Mouse (Mus musculus) spleen, postnatal 14 days (tissue): ENCODE data around the gene Zp1.

Source experiments
- DNase-seq, 2 experiments: peaks; one replicate each; pipeline ENCODE4 v3.0.0; 2021 to 2022; ENCODE audit warnings: low spot score in 2 of 2

Gene Zp1

DNA sequence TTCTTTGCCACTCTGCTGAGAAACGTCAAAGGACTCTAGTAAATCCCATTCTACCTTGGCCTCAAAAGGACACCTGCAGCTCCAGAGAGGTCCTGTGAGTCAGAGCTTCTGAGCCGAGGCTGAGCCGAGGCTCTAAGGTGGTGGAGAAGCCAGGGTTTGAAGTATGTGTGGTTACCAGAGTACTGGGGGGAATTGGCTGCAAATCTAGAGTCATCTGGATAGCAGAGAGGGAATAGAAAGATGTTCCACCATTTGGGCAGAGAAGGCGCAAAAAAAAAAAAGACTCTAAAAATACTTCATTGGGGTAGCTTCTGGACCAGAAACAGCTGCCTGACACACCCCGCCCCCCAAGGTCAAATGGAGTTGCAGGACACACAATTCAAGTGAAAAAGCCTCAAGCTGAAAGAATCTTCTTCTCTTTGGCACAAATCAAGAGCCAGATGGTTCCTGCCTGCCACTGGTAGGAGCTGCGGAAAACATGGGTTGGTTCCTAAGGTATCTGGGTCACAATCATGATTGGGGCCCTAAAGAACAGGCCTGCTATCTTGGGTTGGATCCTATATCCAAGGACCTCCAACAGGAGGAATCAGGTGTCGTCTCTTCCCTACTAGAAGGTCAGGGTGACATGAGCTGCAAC lies 42.1 kb downstream of the Zp1 start:
- no peak for DNase-seq

DNA sequence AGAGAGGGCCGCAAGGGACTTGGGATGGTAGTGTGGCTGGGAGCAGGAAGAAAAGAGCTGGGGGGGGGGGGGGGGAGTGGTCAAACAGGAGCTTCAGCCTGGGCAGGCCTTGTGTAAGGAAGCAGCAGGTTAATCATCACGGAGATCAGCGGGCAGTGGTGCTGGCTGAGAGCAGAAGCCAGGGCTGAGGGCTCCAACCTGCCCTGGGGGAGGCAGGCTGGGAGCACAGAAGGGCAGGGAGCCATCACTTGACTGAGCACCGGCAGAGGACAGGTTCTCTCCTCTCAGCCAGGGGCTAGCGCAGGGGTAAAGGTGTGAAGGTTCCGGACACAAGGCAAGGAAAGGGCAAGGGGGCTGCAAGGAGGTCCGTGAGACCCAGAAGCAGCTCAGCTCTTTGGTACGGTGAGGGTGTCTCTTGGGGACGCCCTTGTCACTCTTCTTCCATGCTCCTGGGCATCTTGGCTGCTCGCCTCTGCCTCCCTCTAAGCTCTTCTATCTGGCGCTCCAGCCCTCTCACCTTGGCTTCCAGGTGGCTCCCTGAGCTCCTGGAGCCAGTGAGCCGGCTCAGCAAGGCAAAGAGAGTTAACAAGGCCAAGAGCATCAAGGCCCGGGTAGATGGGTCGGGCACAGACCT lies 49.0 kb downstream of the Zp1 start:
- no peak for DNase-seq

DNA sequence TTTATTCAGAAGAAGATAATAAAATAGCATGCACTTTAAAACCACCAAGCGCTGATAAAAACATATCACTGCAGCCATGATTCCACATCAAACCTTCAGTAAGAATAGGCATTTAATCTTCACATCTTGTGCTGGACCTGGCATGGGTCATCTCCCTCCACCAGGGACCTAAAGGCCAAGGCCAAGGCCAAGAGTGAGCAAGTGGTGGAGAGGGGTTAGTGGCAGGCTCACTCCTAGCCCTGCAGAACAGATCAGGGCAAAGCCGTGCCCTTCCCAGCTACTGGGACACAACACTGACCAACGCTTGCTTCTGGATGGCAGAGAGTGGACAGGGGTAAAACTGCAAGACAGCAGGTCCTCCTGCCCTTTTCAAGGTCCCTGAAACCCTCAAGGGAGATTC lies 49.8 kb downstream of the Zp1 start:
- DNase-seq, result no peak

DNA sequence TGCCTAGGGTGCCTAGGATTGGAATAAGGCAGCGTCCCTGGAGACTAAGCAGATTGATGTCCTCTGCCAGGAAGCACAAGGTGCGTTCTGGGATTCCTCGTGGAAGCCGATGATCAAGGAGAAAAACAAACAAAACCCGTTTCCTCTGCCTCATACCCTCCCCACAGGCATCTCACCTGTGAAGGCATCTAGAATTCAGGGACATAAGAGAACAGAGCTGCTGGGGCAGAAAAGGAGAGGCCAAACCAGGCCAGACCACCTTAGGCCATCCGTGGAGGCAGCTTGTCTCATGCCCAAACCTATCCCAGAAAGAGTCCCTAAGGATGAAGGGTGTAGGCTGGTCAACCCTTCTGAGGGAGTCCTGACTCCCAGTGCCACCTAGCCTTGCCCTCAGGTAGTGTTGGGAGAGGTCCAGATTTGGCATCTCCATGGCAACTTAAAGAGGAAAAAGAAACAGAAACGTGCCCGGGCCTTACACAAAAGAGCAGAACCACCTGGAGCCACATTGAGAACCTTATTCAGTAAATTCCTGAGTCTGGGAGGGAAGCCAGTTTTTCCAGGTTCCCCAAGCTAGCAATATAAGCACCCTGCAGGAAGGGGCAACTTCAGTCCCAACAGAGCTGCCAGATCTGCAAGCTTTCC lies 50.4 kb downstream of the Zp1 start, which contains the start of gene Tmem132a:
TSS of gene Tmem132a (minus strand) at position 55 of the 642 bp plus-strand sequence.
- DNase-seq, result no peak

DNA sequence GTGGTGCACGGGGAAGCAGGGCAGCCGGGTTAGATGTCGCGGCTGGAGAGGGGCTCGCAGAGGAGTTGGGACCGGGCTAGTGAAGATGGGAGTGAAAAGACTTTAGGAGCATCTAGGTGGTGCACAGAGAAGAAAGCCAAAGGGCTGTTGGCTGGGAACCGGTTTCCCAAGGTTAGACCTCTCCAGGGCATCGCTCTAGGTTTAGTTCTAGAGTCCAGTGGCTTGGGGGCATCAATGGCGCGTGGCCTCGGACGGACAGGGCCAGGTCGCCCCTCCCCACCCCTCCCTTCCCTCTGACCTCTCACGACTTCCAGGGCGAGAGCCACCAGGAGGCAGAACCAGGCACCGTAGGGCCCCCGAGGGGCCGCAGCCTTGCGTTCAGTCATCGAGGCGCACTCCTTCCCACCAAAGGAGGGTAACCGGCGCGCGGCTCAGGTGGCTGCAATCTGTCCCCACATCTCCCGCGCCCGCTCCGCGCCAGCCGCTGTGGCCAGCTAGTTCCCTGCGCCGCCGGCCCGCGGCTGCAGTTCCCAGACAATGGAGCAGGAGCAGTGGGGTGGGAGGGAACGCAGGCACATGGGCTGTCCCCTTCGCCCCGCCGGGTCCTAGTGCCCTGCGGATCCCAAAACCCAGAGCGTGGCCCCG lies 51.1 kb downstream of the Zp1 start:
- DNase-seq, result no peak

DNA sequence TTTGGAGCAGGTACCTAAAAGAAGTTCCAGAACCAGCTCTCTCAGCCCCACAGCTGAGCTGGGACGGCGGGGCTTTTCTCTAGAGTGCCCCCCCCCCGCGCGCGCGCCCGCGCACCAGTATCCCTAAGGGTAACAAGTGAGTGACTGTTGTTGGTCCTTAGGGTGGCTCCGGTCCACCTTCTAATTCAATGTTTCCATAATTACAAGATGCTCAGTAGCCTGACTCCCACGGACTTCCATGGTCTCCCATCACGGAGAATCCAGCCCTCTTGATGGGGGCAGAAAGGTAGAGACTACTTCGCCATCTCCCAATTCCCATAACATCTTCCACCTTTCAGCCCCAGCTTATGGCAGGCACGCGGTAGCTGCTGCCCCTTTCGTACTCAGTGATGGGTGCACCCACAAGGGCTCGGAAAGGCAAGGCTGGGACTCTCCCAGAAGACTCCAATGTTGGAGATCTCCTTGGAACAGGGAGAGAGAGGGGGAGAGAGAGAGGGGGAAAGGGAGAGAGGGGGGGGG lies 51.8 kb downstream of the Zp1 start:
- no peak for DNase-seq

DNA sequence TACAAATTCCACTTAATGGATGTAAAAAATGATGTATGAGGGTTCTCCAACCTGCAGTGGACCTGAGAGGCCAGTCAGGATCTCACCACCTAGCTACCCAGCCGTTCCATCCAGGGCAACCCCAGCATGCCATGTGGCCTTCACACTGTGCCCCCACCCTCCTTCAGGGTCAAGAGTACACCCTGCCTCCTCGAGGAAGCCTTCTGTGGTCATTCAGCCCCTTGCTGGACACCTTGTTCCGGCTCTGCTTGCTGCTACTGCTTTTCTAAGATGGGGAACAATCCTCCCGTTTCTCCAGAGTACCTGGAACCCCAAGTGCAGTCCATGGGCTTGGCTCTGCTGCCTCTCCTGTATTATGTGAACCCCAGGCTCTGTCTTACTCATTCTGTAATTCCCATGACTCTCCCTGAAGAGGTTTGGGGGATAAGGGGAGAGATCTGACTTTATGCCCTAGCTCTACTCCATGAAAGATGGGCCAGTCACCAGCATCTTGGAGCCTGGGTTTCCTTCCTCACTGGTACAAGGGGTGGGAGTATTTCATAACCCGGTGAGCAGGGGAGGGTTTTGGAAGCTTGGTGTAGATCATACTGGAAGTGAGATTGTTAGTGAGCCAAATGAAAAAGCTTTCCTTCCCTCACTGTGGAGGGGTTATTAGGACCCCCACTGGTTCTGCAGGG lies 52.3 kb downstream of the Zp1 start:
- no peak for DNase-seq

DNA sequence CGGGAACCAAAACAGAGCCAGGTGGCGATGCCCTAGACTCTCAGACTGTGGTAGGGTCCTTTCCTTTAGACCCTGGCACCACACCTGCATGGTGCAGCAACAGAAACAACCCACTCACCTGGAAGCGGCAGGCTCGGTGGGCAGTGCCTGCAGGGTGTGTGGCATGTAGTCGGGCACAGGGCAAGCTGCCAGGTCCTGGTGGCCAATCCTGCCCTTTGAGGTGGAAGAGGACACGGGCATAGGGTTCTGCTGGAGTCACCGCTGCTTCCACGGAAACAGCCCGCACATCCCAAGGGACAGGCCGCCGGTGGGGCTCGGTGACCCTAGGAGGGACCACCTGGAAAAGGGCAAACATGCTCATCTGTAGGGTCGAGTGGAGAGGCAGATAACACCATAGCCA lies 54.1 kb downstream of the Zp1 start:
- no peak for DNase-seq
